18 mouse cellular contexts compared by ENCODE assay signal in the genomic region with DNA sequence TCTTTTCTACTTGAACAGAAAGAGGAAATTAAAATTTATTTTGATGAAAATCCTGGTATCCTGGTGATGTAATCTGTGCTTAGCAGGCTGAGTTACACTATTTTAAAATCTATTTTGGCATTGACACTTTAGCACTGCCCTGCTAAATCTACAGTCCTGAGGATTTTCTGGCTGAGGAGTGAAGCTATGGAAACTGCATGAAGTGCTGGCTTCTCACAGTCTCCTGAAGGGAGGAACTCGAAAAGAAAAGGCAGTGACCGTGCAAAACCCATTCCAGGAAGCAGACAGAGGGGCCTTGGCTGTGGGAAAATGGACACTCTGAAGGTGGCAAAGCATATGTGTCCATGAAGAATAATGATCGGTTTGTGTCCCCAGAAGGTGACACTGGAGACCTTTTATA.
DNase-seq lines count a peak whose midpoint lies in the region; ATAC-seq and TF ChIP-seq lines count a peak whose summit lies in the region.
"Had no signal": no experiment of that assay in that cellular context is flagged by ENCODE, and none has a peak within 500 bp of the region (broad histone marks: within the 10 kb centered on the region; RNA-seq: fewer than 3 reads in every experiment).

No protein-coding gene starts in this region.

- 37% methylated on average over 3 of the region's 3 CpGs for WGBS in hindbrain, embryonic 16.5 days
- 62% methylated on average over 3 of the region's 3 CpGs for WGBS in hindbrain, embryonic 10.5 days
- 68% methylated on average over 3 of the region's 3 CpGs for WGBS in lung, embryonic 14.5 days
- 47% methylated on average over 3 of the region's 3 CpGs for WGBS in neural tube, embryonic 15.5 days

- no peak for DNase-seq in hindbrain, embryonic 10.5 days (ENCODE audit: low spot score)
- peak; percentile 6 for DNase-seq in lung, embryonic 14.5 days
- DNase-seq in lung, postnatal 36 days, result no peak
- no peak for DNase-seq in neural tube, embryonic 10.5 days (ENCODE audit: extremely low spot score, low spot score)
- no peak for DNase-seq in adrenal gland, adult 2 months
- DNase-seq: adrenal gland, postnatal 10 days; cerebellum, adult 11-12 months; cerebellum, adult 9-10 months; cerebellum, postnatal 25 days; gastrocnemius, postnatal 36 days; heart, adult 11 months; heart, postnatal 36 days had no signal

- H3K36me3 ChIP-seq in hindbrain, embryonic 16.5 days (ENCODE audit: control insufficient read depth, insufficient read depth, low read length), result no peaks in the 10 kb centered on the region
- no peaks in the 10 kb centered on the region for H3K36me3 ChIP-seq in hindbrain, embryonic 10.5 days
- H3K36me3 ChIP-seq in lung, embryonic 14.5 days (ENCODE audit: insufficient read depth), result no peaks in the 10 kb centered on the region
- H3K36me3 ChIP-seq in neural tube, embryonic 15.5 days, result no peaks in the 10 kb centered on the region
- H3K36me3 ChIP-seq: embryonic facial prominence, embryonic 12.5 days; forebrain, embryonic 15.5 days; heart, embryonic 13.5 days; hindbrain, embryonic 15.5 days had no signal

- H3K27ac ChIP-seq in hindbrain, embryonic 16.5 days (ENCODE audit: low read depth, low read length), result peak overlapping the region; percentile 9; the same call in 1 of the 2 replicates
- no peak overlapping the region for H3K27ac ChIP-seq in hindbrain, embryonic 10.5 days
- no peak overlapping the region for H3K27ac ChIP-seq in lung, embryonic 14.5 days (ENCODE audit: low read depth)
- peak overlapping the region; percentile 46 for H3K27ac ChIP-seq in neural tube, embryonic 15.5 days (replicated peaks)
- H3K27ac ChIP-seq: embryonic facial prominence, embryonic 12.5 days; forebrain, embryonic 15.5 days; heart, embryonic 13.5 days; hindbrain, embryonic 15.5 days had no signal

- no peaks in the 10 kb centered on the region for H3K9me3 ChIP-seq in hindbrain, embryonic 16.5 days (ENCODE audit: control insufficient read depth, low read length)
- H3K9me3 ChIP-seq in hindbrain, embryonic 10.5 days, result no peaks in the 10 kb centered on the region
- H3K9me3 ChIP-seq in lung, embryonic 14.5 days (ENCODE audit: low read depth, low read length), result no peaks in the 10 kb centered on the region
- H3K9me3 ChIP-seq in neural tube, embryonic 15.5 days (replicated peaks), result no peaks in the 10 kb centered on the region
- H3K9me3 ChIP-seq: embryonic facial prominence, embryonic 12.5 days; forebrain, embryonic 15.5 days; heart, embryonic 13.5 days; hindbrain, embryonic 15.5 days had no signal

- H3K4me1 ChIP-seq in hindbrain, embryonic 16.5 days (ENCODE audit: control insufficient read depth, insufficient read depth, low read depth, low read length), result no peaks in the 10 kb centered on the region
- 0 out of 2 replicates have a peak, but pooled peaks cover 2% of the 10 kb centered on the region for H3K4me1 ChIP-seq in hindbrain, embryonic 10.5 days (replicated peaks)
- no peaks in the 10 kb centered on the region for H3K4me1 ChIP-seq in lung, embryonic 14.5 days (ENCODE audit: insufficient read depth)
- H3K4me1 ChIP-seq in neural tube, embryonic 15.5 days, result 0 out of 2 replicates have a peak, but pooled peaks cover 8% of the 10 kb centered on the region
- H3K4me1 ChIP-seq: embryonic facial prominence, embryonic 12.5 days; forebrain, embryonic 15.5 days had no signal

- no peak overlapping the region for H3K9ac ChIP-seq in hindbrain, embryonic 16.5 days (ENCODE audit: low read depth, low read length)
- no peak overlapping the region for H3K9ac ChIP-seq in lung, embryonic 14.5 days
- H3K9ac ChIP-seq in neural tube, embryonic 15.5 days (replicated peaks), result no peak overlapping the region
- H3K9ac ChIP-seq: embryonic facial prominence, embryonic 12.5 days; forebrain, embryonic 15.5 days; heart, embryonic 13.5 days; hindbrain, embryonic 15.5 days had no signal

- peak; percentile 83; the same call in 1 of the 2 replicates for ATAC-seq in hindbrain, embryonic 16.5 days
- no peak for ATAC-seq in lung, embryonic 14.5 days (ENCODE audit: insufficient read depth)
- peak; percentile 41; the same call in 1 of the 2 replicates for ATAC-seq in neural tube, embryonic 15.5 days (ENCODE audit: low FRiP score)
- ATAC-seq: forebrain, embryonic 15.5 days had no signal

- H3K27me3 ChIP-seq in hindbrain, embryonic 16.5 days (replicated peaks; ENCODE audit: control insufficient read depth, insufficient read depth, low read length), result no peaks in the 10 kb centered on the region
- H3K27me3 ChIP-seq in hindbrain, embryonic 10.5 days (ENCODE audit: insufficient read depth, poor library complexity, severe bottlenecking), result no peaks in the 10 kb centered on the region
- H3K27me3 ChIP-seq in lung, embryonic 14.5 days (ENCODE audit: insufficient read depth, low read length), result no peaks in the 10 kb centered on the region
- no peaks in the 10 kb centered on the region for H3K27me3 ChIP-seq in neural tube, embryonic 15.5 days (replicated peaks)
- H3K27me3 ChIP-seq: embryonic facial prominence, embryonic 12.5 days; forebrain, embryonic 15.5 days; heart, embryonic 13.5 days; hindbrain, embryonic 15.5 days had no signal

- H3K4me3 ChIP-seq in hindbrain, embryonic 16.5 days (ENCODE audit: low read length), result no peak overlapping the region
- H3K4me3 ChIP-seq in hindbrain, embryonic 10.5 days, result no peak overlapping the region
- H3K4me3 ChIP-seq in lung, embryonic 14.5 days (ENCODE audit: low read depth, low read length), result no peak overlapping the region
- H3K4me3 ChIP-seq in neural tube, embryonic 15.5 days (replicated peaks), result no peak overlapping the region
- H3K4me3 ChIP-seq: embryonic facial prominence, embryonic 12.5 days; forebrain, embryonic 15.5 days; heart, embryonic 13.5 days; hindbrain, embryonic 15.5 days had no signal

- TF ChIP-seq CTCF in lung, embryonic 14.5 days (IDR thresholded peaks at IDR 0.05; ENCODE audit: low read depth), result no peak

- H3K4me2 ChIP-seq in hindbrain, embryonic 16.5 days (ENCODE audit: low read length), result no peak overlapping the region
- H3K4me2 ChIP-seq in lung, embryonic 14.5 days, result no peak overlapping the region
- no peak overlapping the region for H3K4me2 ChIP-seq in neural tube, embryonic 15.5 days
- H3K4me2 ChIP-seq: embryonic facial prominence, embryonic 12.5 days; forebrain, embryonic 15.5 days; heart, embryonic 13.5 days; hindbrain, embryonic 15.5 days had no signal

Comparison
In these comparisons a context has a peak if more than half of its experiments do, and no peak if none do; other contexts are left out.
1. H3K27ac ChIP-seq: peak in hindbrain, embryonic 16.5 days (single experiment) and neural tube, embryonic 15.5 days (single experiment); none in hindbrain, embryonic 10.5 days (single experiment) and lung, embryonic 14.5 days (single experiment).